Mouse (Mus musculus): ENCODE measurements at regions not wholly inside any gene's neighbourhood (a gene's known extent, or its start where the extent isn't known, plus 50 kb on each side); places are given as distances from the start of the nearest gene placed in this dataset.

DNA sequence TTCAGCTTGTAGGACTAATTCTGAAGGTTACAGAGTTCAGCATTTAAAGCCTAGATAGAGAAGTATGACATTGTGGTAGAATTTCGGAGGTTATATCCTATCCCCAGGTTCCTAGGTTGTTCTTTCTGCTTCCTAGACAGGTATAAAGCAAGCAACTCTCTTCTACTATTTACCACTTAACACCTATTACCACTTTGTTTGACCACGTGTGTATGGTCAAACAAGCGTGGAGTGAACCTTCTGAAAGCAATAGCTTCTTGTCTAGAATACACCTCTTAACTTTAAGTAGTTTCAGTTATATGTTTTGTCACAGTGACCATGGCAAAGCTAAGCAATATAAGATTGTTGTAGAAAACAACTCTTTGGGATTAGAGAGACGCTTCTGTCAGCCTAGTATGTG, 105.5 kb upstream of the Rprm start:
- Histone ChIP-seq H3K4me3 (ENCODE audit: control insufficient read depth in 1 of 2, insufficient read depth in 1 of 2, low read depth in 2 of 2, low read length in 2 of 2) (no peak overlapping the region), H3K9ac (ENCODE audit: control insufficient read depth, low read depth, low read length, poor library complexity, severe bottlenecking) (no peak overlapping the region), H3K4me1 (ENCODE audit: control insufficient read depth in 1 of 2, insufficient read depth in 2 of 2, low read length in 2 of 2) (no peaks in the 10 kb centered on the region), H3K27me3 (ENCODE audit: control insufficient read depth in 1 of 2, insufficient read depth in 2 of 2, low read length in 2 of 2) (no peaks in the 10 kb centered on the region), H3K36me3 (ENCODE audit: control insufficient read depth in 1 of 2, insufficient read depth in 2 of 2, low read length in 2 of 2) (no peaks in the 10 kb centered on the region), H3K9me3 (replicated peaks; ENCODE audit: insufficient read depth, low read length) (no peaks in the 10 kb centered on the region), H3K79me2 (ENCODE audit: control insufficient read depth, insufficient read depth, low read length, poor library complexity) (no peaks in the 10 kb centered on the region), H3K27ac (ENCODE audit: control insufficient read depth, low read depth, low read length) (no peak overlapping the region)
- no peak for DNase-seq (ENCODE audit: low read depth, low spot score)
- TF ChIP-seq RAD21 (IDR thresholded peaks at IDR 0.05; ENCODE audit: low read depth, low read length), result no peak
- no peak for TF ChIP-seq GATA1 (IDR thresholded peaks at IDR 0.05; ENCODE audit: low read depth, low read length)
- no peak for TF ChIP-seq SIN3A (IDR thresholded peaks at IDR 0.05; ENCODE audit: low read length)
- TF ChIP-seq MXI1 (IDR thresholded peaks at IDR 0.05; ENCODE audit: low read depth, low read length), result no peak
- TF ChIP-seq TBP (IDR thresholded peaks at IDR 0.05; ENCODE audit: low read depth, low read length), result no peak
- TF ChIP-seq SMC3 (IDR thresholded peaks at IDR 0.05; ENCODE audit: low read depth, low read length), result no peak
- TF ChIP-seq KAT2A (conservative IDR thresholded peaks at IDR 0.05; ENCODE audit: low read depth, low read length), result no peak
- TF ChIP-seq MAX (IDR thresholded peaks at IDR 0.05; ENCODE audit: low read length), result no peak
- TF ChIP-seq CHD1 (IDR thresholded peaks at IDR 0.05; ENCODE audit: low read depth, low read length), result no peak
- no peak for TF ChIP-seq POLR2AphosphoS2 (IDR thresholded peaks at IDR 0.05; ENCODE audit: low read length)
- TF ChIP-seq ZKSCAN1 (IDR thresholded peaks at IDR 0.05; ENCODE audit: low read depth, low read length), result no peak
- no peak for TF ChIP-seq CHD2 (IDR thresholded peaks at IDR 0.05; ENCODE audit: low read length)
- TF ChIP-seq BHLHE40 (IDR thresholded peaks at IDR 0.05; ENCODE audit: borderline replicate concordance, low read depth, low read length), result no peak
- TF ChIP-seq E2F4 (IDR thresholded peaks at IDR 0.05; ENCODE audit: borderline replicate concordance, low read depth, low read length), result no peak

DNA sequence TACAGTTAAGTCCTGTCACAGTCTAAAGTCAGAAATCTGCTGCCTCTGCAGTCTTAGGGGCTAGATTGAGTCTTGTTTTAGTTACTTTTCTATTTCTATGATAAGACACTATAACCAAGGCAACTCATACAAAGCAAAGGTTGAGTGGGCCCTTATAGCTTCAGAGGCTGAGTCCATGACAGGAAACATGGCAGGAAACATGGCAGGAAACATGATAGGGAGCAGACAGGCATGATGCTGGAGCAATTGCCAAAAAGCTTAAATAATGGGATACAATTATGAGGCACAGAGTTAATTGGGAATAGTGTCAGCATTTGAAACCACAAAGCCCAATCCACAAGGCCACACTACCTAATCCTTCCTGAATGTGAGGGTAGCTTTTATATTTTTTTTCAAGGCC, 113.0 kb upstream of the Rprm start:
- no peak overlapping the region for H3K9ac ChIP-seq (ENCODE audit: control insufficient read depth, low read depth, low read length, poor library complexity, severe bottlenecking)
- H3K27me3 ChIP-seq (ENCODE audit: control insufficient read depth in 1 of 2, insufficient read depth in 2 of 2, low read length in 2 of 2), result no peaks in the 10 kb centered on the region
- no peak for DNase-seq (ENCODE audit: low read depth, low spot score)
- TF ChIP-seq MXI1 (IDR thresholded peaks at IDR 0.05; ENCODE audit: low read depth, low read length), result no peak
- no peak for TF ChIP-seq ZKSCAN1 (IDR thresholded peaks at IDR 0.05; ENCODE audit: low read depth, low read length)
- TF ChIP-seq ELF1 (IDR thresholded peaks at IDR 0.05; ENCODE audit: low read depth, low read length), result no peak
- no peak for TF ChIP-seq ZMIZ1 (IDR thresholded peaks at IDR 0.05; ENCODE audit: low read depth, low read length)
- no peak for TF ChIP-seq POLR2AphosphoS2 (IDR thresholded peaks at IDR 0.05; ENCODE audit: low read length)
- no peak for TF ChIP-seq UBTF (IDR thresholded peaks at IDR 0.05; ENCODE audit: borderline replicate concordance, insufficient read depth, low read depth, low read length)
- no peak for TF ChIP-seq RAD21 (IDR thresholded peaks at IDR 0.05; ENCODE audit: low read depth, low read length)
- no peak for TF ChIP-seq NELFE (IDR thresholded peaks at IDR 0.05; ENCODE audit: low read depth, low read length)
- TF ChIP-seq CTCF (IDR thresholded peaks at IDR 0.05 in 2 of 3, conservative IDR thresholded peaks at IDR 0.05 in 1 of 3; ENCODE audit: control insufficient read depth in 1 of 3, insufficient read depth in 1 of 3, low read depth in 2 of 3, low read length in 3 of 3, poor library complexity in 1 of 3, severe bottlenecking in 1 of 3), result no peak
- no peak for TF ChIP-seq TCF12 (IDR thresholded peaks at IDR 0.05; ENCODE audit: low read depth, low read length)
- no peak for TF ChIP-seq USF1 (IDR thresholded peaks at IDR 0.05; ENCODE audit: low read depth, low read length)
- TF ChIP-seq MEF2A (IDR thresholded peaks at IDR 0.05; ENCODE audit: extremely low read depth, insufficient replicate concordance, low read depth, low read length, poor library complexity, severe bottlenecking), result no peak
- no peaks in the 10 kb centered on the region for H3K79me2 ChIP-seq (ENCODE audit: control insufficient read depth, insufficient read depth, low read length, poor library complexity)
- no peaks in the 10 kb centered on the region for H3K4me1 ChIP-seq (ENCODE audit: control insufficient read depth in 1 of 2, insufficient read depth in 2 of 2, low read length in 2 of 2)
- H3K27ac ChIP-seq (ENCODE audit: control insufficient read depth, low read depth, low read length), result no peak overlapping the region
- no peaks in the 10 kb centered on the region for H3K9me3 ChIP-seq (replicated peaks; ENCODE audit: insufficient read depth, low read length)
- H3K36me3 ChIP-seq (ENCODE audit: control insufficient read depth in 1 of 2, insufficient read depth in 2 of 2, low read length in 2 of 2), result no peaks in the 10 kb centered on the region
- no peak overlapping the region for H3K4me3 ChIP-seq (ENCODE audit: control insufficient read depth in 1 of 2, insufficient read depth in 1 of 2, low read depth in 2 of 2, low read length in 2 of 2)
